Mouse (Mus musculus) MEL (cell line): ENCODE measurements around the gene Kif6.

ENCODE experiments used
- CTCF ChIP-seq, 3 experiments: IDR thresholded peaks in 2 of 3; conservative IDR thresholded peaks in 1 of 3; 2 replicates each; pipeline ENCODE4 v1.5.1; 2011 to 2012; ENCODE audit warnings: low read length in 3 of 3, low read depth in 2 of 3, mild to moderate bottlenecking in 2 of 3, improper control_type of control experiment in 1 of 3, inconsistent platforms in 1 of 3, mixed read lengths in 1 of 3, moderate library complexity in 1 of 3; ENCODE audit not compliant: control insufficient read depth in 1 of 3, insufficient read depth in 1 of 3, poor library complexity in 1 of 3, severe bottlenecking in 1 of 3
- GABPA ChIP-seq: IDR thresholded peaks from 2 replicates; pipeline ENCODE4 v1.6.1; 2012; ENCODE audit warnings: low read depth, mild to moderate bottlenecking, inconsistent platforms, low read length, improper control_type of control experiment, moderate library complexity
- KAT2A ChIP-seq: conservative IDR thresholded peaks from 2 replicates; pipeline ENCODE4 v1.6.1; 2012; ENCODE audit warnings: low read depth, low read length, improper control_type of control experiment, inconsistent platforms
- MAFK ChIP-seq: IDR thresholded peaks from 2 replicates; pipeline ENCODE4 v1.6.1; 2011; ENCODE audit warnings: low read depth, mild to moderate bottlenecking, low read length, improper control_type of control experiment, borderline replicate concordance
- MEF2A ChIP-seq: IDR thresholded peaks from 2 replicates; pipeline ENCODE4 v1.6.1; 2014; ENCODE audit warnings: low read depth, mild to moderate bottlenecking, inconsistent platforms, low read length, improper control_type of control experiment; ENCODE audit not compliant: poor library complexity, insufficient replicate concordance, severe bottlenecking; ENCODE audit errors: extremely low read depth
- MXI1 ChIP-seq: IDR thresholded peaks from 2 replicates; pipeline ENCODE4 v1.6.1; 2011; ENCODE audit warnings: mild to moderate bottlenecking, low read depth, low read length, improper control_type of control experiment
- POLR2A ChIP-seq, 2 experiments: IDR thresholded peaks; 2 replicates each; pipeline ENCODE4 v1.6.1; 2011 to 2012; ENCODE audit warnings: low read length in 2 of 2, mild to moderate bottlenecking in 2 of 2, control low read depth in 1 of 2, improper control_type of control experiment in 1 of 2, low read depth in 1 of 2, moderate library complexity in 1 of 2; ENCODE audit not compliant: control insufficient read depth in 1 of 2, insufficient read depth in 1 of 2, poor library complexity in 1 of 2
- POLR2AphosphoS2 ChIP-seq: IDR thresholded peaks from 2 replicates; pipeline ENCODE4 v1.6.1; 2011; ENCODE audit warnings: low read length, improper control_type of control experiment
- RAD21 ChIP-seq: IDR thresholded peaks from 2 replicates; pipeline ENCODE4 v1.6.1; 2011; ENCODE audit warnings: mild to moderate bottlenecking, low read depth, low read length, improper control_type of control experiment
- UBTF ChIP-seq: IDR thresholded peaks from 2 replicates; pipeline ENCODE4 v1.6.1; 2012; ENCODE audit warnings: low read depth, mild to moderate bottlenecking, inconsistent platforms, low read length, improper control_type of control experiment, moderate library complexity, borderline replicate concordance; ENCODE audit not compliant: insufficient read depth
- USF2 ChIP-seq, 2 experiments: IDR thresholded peaks; 2 replicates each; pipeline ENCODE4 v1.6.1; 2011 to 2012; ENCODE audit warnings: improper control_type of control experiment in 2 of 2, low read length in 2 of 2, borderline replicate concordance in 1 of 2, inconsistent platforms in 1 of 2, low read depth in 1 of 2, mild to moderate bottlenecking in 1 of 2; ENCODE audit not compliant: insufficient read depth in 1 of 2
- ZC3H11A ChIP-seq: IDR thresholded peaks from 2 replicates; pipeline ENCODE4 v1.6.1; 2012; ENCODE audit warnings: low read depth, mild to moderate bottlenecking, inconsistent platforms, low read length, improper control_type of control experiment
- ZMIZ1 ChIP-seq: IDR thresholded peaks from 2 replicates; pipeline ENCODE4 v1.6.1; 2012; ENCODE audit warnings: low read depth, mild to moderate bottlenecking, inconsistent platforms, low read length, improper control_type of control experiment, moderate library complexity

- TF ChIP-seq GABPA (no peak), KAT2A (no peak), POLR2A (IDR thresholded peaks at IDR 0.05; ENCODE audit: control insufficient read depth in 1 of 2, insufficient read depth in 1 of 2, low read depth in 1 of 2, low read length in 2 of 2, poor library complexity in 1 of 2) (no peak), MEF2A (no peak), CTCF (IDR thresholded peaks at IDR 0.05 in 2 of 3, conservative IDR thresholded peaks at IDR 0.05 in 1 of 3; ENCODE audit: control insufficient read depth in 1 of 3, insufficient read depth in 1 of 3, low read depth in 2 of 3, low read length in 3 of 3, poor library complexity in 1 of 3, severe bottlenecking in 1 of 3) (no peak), ZMIZ1 (no peak), MAFK (no peak), MXI1 (no peak), ZC3H11A (no peak), RAD21 (no peak), POLR2AphosphoS2 (no peak), UBTF (no peak), USF2 (IDR thresholded peaks at IDR 0.05; ENCODE audit: borderline replicate concordance in 1 of 2, insufficient read depth in 1 of 2, low read depth in 1 of 2, low read length in 2 of 2) (no peak)
These were observed 270.1 kb downstream of the Kif6 start for GRCm38 (mm10) chr17:49885035-49885434.
